12 mouse cellular contexts compared by ENCODE assay signal in genomic region chr11:116098711-116099460, GRCm38 (mm10). TPM values are rescaled to one million over a fixed set of nuclear protein-coding genes. Genes with fewer than 3 reads are reported as not detected.
DNase-seq lines count a peak whose midpoint lies in the region; ATAC-seq and TF ChIP-seq lines count a peak whose summit lies in the region.
"Had no signal": no experiment of that assay in that cellular context is flagged by ENCODE, and none has a peak within 500 bp of the region (broad histone marks: within the 10 kb centered on the region; RNA-seq: fewer than 3 reads in every experiment).

No protein-coding gene starts in this region.

- no peak for TF ChIP-seq CTCF in layer of hippocampus, adult 2 months (conservative IDR thresholded peaks at IDR 0.05)

- no peaks in the 10 kb centered on the region for H3K36me3 ChIP-seq in embryonic facial prominence, embryonic 14.5 days (ENCODE audit: control insufficient read depth, insufficient read depth, low read length)
- no peaks in the 10 kb centered on the region for H3K36me3 ChIP-seq in intestine, embryonic 15.5 days
- H3K36me3 ChIP-seq in hindbrain, embryonic 10.5 days: no peaks in the 10 kb centered on the region
- H3K36me3 ChIP-seq: embryonic facial prominence, embryonic 13.5 days had no signal

- ATAC-seq in embryonic facial prominence, embryonic 14.5 days (ENCODE audit: low read depth): no peak
- ATAC-seq in intestine, embryonic 15.5 days: peak; percentile 34; the same call in 1 of the 2 replicates
- ATAC-seq: CD4-positive, CD25-positive, alpha-beta regulatory T cell, adult 4 months had no signal

- peak overlapping the region; percentile 11; the same call in 1 of the 2 replicates for H3K27ac ChIP-seq in layer of hippocampus, adult 2 months
- peak overlapping the region; percentile 48; the same call in 1 of the 2 replicates for H3K27ac ChIP-seq in embryonic facial prominence, embryonic 14.5 days (replicated peaks; ENCODE audit: low read depth, low read length)
- peak overlapping the region; percentile 66 for H3K27ac ChIP-seq in intestine, embryonic 15.5 days
- H3K27ac ChIP-seq in hindbrain, embryonic 10.5 days: no peak overlapping the region
- H3K27ac ChIP-seq: embryonic facial prominence, embryonic 13.5 days had no signal

- no peak overlapping the region for H3K4me3 ChIP-seq in layer of hippocampus, adult 2 months
- no peak overlapping the region for H3K4me3 ChIP-seq in embryonic facial prominence, embryonic 14.5 days (ENCODE audit: low read depth, low read length)
- no peak overlapping the region for H3K4me3 ChIP-seq in intestine, embryonic 15.5 days (replicated peaks)
- no peak overlapping the region for H3K4me3 ChIP-seq in hindbrain, embryonic 10.5 days
- H3K4me3 ChIP-seq: embryonic facial prominence, embryonic 13.5 days had no signal

- no peak overlapping the region for H3K9ac ChIP-seq in embryonic facial prominence, embryonic 14.5 days (ENCODE audit: low read depth, low read length)
- H3K9ac ChIP-seq in intestine, embryonic 15.5 days: peak overlapping the region; percentile 28; the same call in 1 of the 2 replicates
- H3K9ac ChIP-seq: embryonic facial prominence, embryonic 13.5 days had no signal

- intact Hi-C loops in left cerebral cortex, postnatal 25 days (cut with DNase I): no loop called here

- DNase-seq in layer of hippocampus, adult 2 months (ENCODE audit: low spot score in 2 of 2): no peak
- DNase-seq in layer of hippocampus, postnatal 25 days (ENCODE audit: extremely low spot score in 1 of 2, low spot score in 1 of 2): no peak
- DNase-seq in embryonic facial prominence, embryonic 14.5 days (ENCODE audit: low spot score): no peak
- DNase-seq in kidney, postnatal 4 days: peak; percentile 52 to 68
- DNase-seq in hindbrain, embryonic 10.5 days (ENCODE audit: low spot score): no peak
- DNase-seq in left cerebral cortex, postnatal 25 days (ENCODE audit: low spot score in 2 of 2): no peak
- DNase-seq in frontal cortex, postnatal 36 days (ENCODE audit: low spot score in 2 of 2): no peak
- DNase-seq: layer of hippocampus, postnatal 36 days; lung, postnatal 4 days had no signal

- peaks cover 5% of the 10 kb centered on the region; the same call in 1 of the 2 replicates for H3K9me3 ChIP-seq in embryonic facial prominence, embryonic 14.5 days (ENCODE audit: control insufficient read depth, low read length)
- H3K9me3 ChIP-seq in intestine, embryonic 15.5 days: no peaks in the 10 kb centered on the region
- peaks cover 4% of the 10 kb centered on the region for H3K9me3 ChIP-seq in hindbrain, embryonic 10.5 days
- H3K9me3 ChIP-seq: embryonic facial prominence, embryonic 13.5 days had no signal

- H3K4me2 ChIP-seq in embryonic facial prominence, embryonic 14.5 days (ENCODE audit: low read depth, low read length): no peak overlapping the region
- H3K4me2 ChIP-seq in intestine, embryonic 15.5 days (replicated peaks): no peak overlapping the region
- H3K4me2 ChIP-seq: embryonic facial prominence, embryonic 13.5 days had no signal

- H3K27me3 ChIP-seq in embryonic facial prominence, embryonic 14.5 days (replicated peaks; ENCODE audit: control insufficient read depth, insufficient read depth, low read length): no peaks in the 10 kb centered on the region
- H3K27me3 ChIP-seq in intestine, embryonic 15.5 days (replicated peaks): no peaks in the 10 kb centered on the region
- H3K27me3 ChIP-seq in hindbrain, embryonic 10.5 days (ENCODE audit: insufficient read depth, poor library complexity, severe bottlenecking): 0 out of 2 replicates have a peak, but pooled peaks cover 6% of the 10 kb centered on the region
- H3K27me3 ChIP-seq: embryonic facial prominence, embryonic 13.5 days had no signal

- WGBS in embryonic facial prominence, embryonic 14.5 days: 72% methylated on average over 14 of the region's 14 CpGs
- WGBS in intestine, embryonic 15.5 days: 64% methylated on average over 14 of the region's 14 CpGs
- 79% methylated on average over 14 of the region's 14 CpGs for WGBS in hindbrain, embryonic 10.5 days

- peaks cover 26% of the 10 kb centered on the region for H3K4me1 ChIP-seq in embryonic facial prominence, embryonic 14.5 days (ENCODE audit: control insufficient read depth, insufficient read depth, low read length)
- peaks cover 54% of the 10 kb centered on the region for H3K4me1 ChIP-seq in intestine, embryonic 15.5 days (replicated peaks)
- peaks cover 33% of the 10 kb centered on the region for H3K4me1 ChIP-seq in hindbrain, embryonic 10.5 days (replicated peaks)

RNA-seq across cellular contexts. Expression of gene Wbp2, which starts 12.1 kb away (rescaled TPM):
- total RNA-seq in layer of hippocampus, adult 2 months (2021): 100 to 1,000 TPM; 417 to 440 TPM
- total RNA-seq in layer of hippocampus, postnatal 25 days (2021): 100 to 1,000 TPM; 390 to 418 TPM
- 69.0 and 74.9 TPM in 2 replicates for polyA plus RNA-seq in embryonic facial prominence, embryonic 14.5 days (2014; fragmentation: Nextera tagmentation; extraction: Ambion mirVana)
- 93.5 and 98.1 TPM in 2 replicates for polyA plus RNA-seq in intestine, embryonic 15.5 days (2015; fragmentation: Nextera tagmentation; extraction: Ambion mirVana)
- 98.1 and 128 TPM in 2 replicates for polyA plus RNA-seq in hindbrain, embryonic 10.5 days (2016; fragmentation: Nextera tagmentation; extraction: Ambion mirVana)
- total RNA-seq in left cerebral cortex, postnatal 25 days (2021): 100 to 1,000 TPM; 342 to 363 TPM

RNA-seq across cellular contexts. Expression of gene Unc13d, which starts 21.1 kb away (rescaled TPM):
- 1 to 10 TPM; 1.3 to 2.1 TPM for total RNA-seq in layer of hippocampus, adult 2 months (2021)
- 1 to 10 TPM; 1.3 to 2.4 TPM for total RNA-seq in layer of hippocampus, postnatal 25 days (2021)
- polyA plus RNA-seq in embryonic facial prominence, embryonic 14.5 days (2014; fragmentation: Nextera tagmentation; extraction: Ambion mirVana): 2.0 and 2.6 TPM in 2 replicates
- polyA plus RNA-seq in intestine, embryonic 15.5 days (2015; fragmentation: Nextera tagmentation; extraction: Ambion mirVana): 4.2 and 5.2 TPM in 2 replicates
- polyA plus RNA-seq in hindbrain, embryonic 10.5 days (2016; fragmentation: Nextera tagmentation; extraction: Ambion mirVana): 3.1 and 4.5 TPM in 2 replicates
- total RNA-seq in left cerebral cortex, postnatal 25 days (2021): 1 to 10 TPM in 1 of 2 experiments, under 1 TPM in 1; 0.82 to 1.0 TPM

RNA-seq across cellular contexts. Expression of gene Trim47, which starts 28.1 kb away (rescaled TPM):
- total RNA-seq in layer of hippocampus, adult 2 months (2021): 1 to 10 TPM; 4.6 to 7.2 TPM
- 1 to 10 TPM; 5.6 to 5.9 TPM for total RNA-seq in layer of hippocampus, postnatal 25 days (2021)
- polyA plus RNA-seq in embryonic facial prominence, embryonic 14.5 days (2014; fragmentation: Nextera tagmentation; extraction: Ambion mirVana): 25.6 and 29.0 TPM in 2 replicates
- 18.0 and 20.9 TPM in 2 replicates for polyA plus RNA-seq in intestine, embryonic 15.5 days (2015; fragmentation: Nextera tagmentation; extraction: Ambion mirVana)
- 3.1 and 4.3 TPM in 2 replicates for polyA plus RNA-seq in hindbrain, embryonic 10.5 days (2016; fragmentation: Nextera tagmentation; extraction: Ambion mirVana)
- total RNA-seq in left cerebral cortex, postnatal 25 days (2021): 1 to 10 TPM; 7.0 to 7.4 TPM
- polyA plus RNA-seq: CD4-positive, CD25-positive, alpha-beta regulatory T cell, adult 4 months had no signal

RNA-seq across cellular contexts. Expression of gene Trim65, which starts 32.0 kb away (rescaled TPM):
- total RNA-seq in layer of hippocampus, adult 2 months (2021): 1 to 10 TPM; 6.9 to 7.7 TPM
- total RNA-seq in layer of hippocampus, postnatal 25 days (2021): 1 to 10 TPM; 6.2 to 7.1 TPM
- polyA plus RNA-seq in embryonic facial prominence, embryonic 14.5 days (2014; fragmentation: Nextera tagmentation; extraction: Ambion mirVana): 2.9 and 3.2 TPM in 2 replicates
- polyA plus RNA-seq in intestine, embryonic 15.5 days (2015; fragmentation: Nextera tagmentation; extraction: Ambion mirVana): 6.4 and 7.1 TPM in 2 replicates
- 1.8 and 2.0 TPM in 2 replicates for polyA plus RNA-seq in hindbrain, embryonic 10.5 days (2016; fragmentation: Nextera tagmentation; extraction: Ambion mirVana)
- 1 to 10 TPM; 7.0 to 7.1 TPM for total RNA-seq in left cerebral cortex, postnatal 25 days (2021)

RNA-seq across cellular contexts. Expression of gene Mrpl38, which starts 39.8 kb away (rescaled TPM):
- 10 to 100 TPM; 64.6 to 66.8 TPM for total RNA-seq in layer of hippocampus, adult 2 months (2021)
- 10 to 100 TPM; 59.1 to 62.7 TPM for total RNA-seq in layer of hippocampus, postnatal 25 days (2021)
- 76.4 and 81.3 TPM in 2 replicates for polyA plus RNA-seq in embryonic facial prominence, embryonic 14.5 days (2014; fragmentation: Nextera tagmentation; extraction: Ambion mirVana)
- 107 and 109 TPM in 2 replicates for polyA plus RNA-seq in intestine, embryonic 15.5 days (2015; fragmentation: Nextera tagmentation; extraction: Ambion mirVana)
- polyA plus RNA-seq in hindbrain, embryonic 10.5 days (2016; fragmentation: Nextera tagmentation; extraction: Ambion mirVana): 108 and 114 TPM in 2 replicates
- 10 to 100 TPM; 53.0 to 53.8 TPM for total RNA-seq in left cerebral cortex, postnatal 25 days (2021)

Comparison
In these comparisons a context has a peak if more than half of its experiments do, and no peak if none do; other contexts are left out.
1. DNase-seq: peak in kidney, postnatal 4 days (2 of 2); none in layer of hippocampus, adult 2 months (0 of 2), layer of hippocampus, postnatal 25 days (0 of 2), embryonic facial prominence, embryonic 14.5 days (single experiment), hindbrain, embryonic 10.5 days (single experiment), left cerebral cortex, postnatal 25 days (0 of 2) and frontal cortex, postnatal 36 days (0 of 2).